Mouse (Mus musculus): ENCODE measurements around the gene Izumo4.

Gene Izumo4

DNA sequence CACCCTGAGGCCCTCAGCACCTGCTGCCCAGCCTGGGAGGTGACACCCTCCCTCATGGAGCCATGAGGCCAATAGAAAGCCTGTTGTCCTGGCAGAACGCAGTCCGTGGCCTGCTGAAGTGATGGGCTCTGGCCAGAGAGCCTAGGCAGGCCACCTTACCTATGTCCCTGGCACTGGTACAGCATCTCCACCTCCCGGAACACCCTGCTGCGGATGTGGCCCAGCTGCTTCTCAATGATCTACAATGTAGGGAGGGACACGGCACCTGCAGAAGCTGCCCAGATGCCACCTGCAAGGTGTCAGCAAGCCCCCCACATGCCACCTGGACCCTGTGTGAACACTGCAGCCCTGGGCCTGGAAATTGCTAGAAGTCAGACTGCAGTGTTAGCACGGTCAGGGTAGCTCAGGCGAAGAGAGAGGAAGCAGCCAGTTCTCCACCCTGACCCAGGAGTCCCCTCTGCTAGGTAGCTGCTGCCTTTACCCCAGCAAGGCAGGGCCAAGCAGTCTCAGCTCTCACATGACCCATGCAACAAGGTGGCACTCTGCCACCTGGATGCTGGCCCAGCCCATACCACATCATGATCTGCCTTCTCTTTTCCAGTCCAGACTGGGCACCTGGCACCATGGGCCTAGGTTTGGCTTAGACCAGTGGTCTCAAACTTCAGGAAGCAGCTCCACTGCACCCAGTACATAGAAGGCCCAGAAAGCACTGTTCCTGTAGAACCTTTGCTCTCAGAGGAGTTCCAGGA is 32.1 kb upstream of the Izumo4 start:
- no peak for DNase-seq (ENCODE audit: low spot score)

- no peak for DNase-seq (ENCODE audit: low spot score)
Measured at GRCm38 (mm10) chr10:80670531-80670930, 31.5 kb upstream of the Izumo4 start.

DNA sequence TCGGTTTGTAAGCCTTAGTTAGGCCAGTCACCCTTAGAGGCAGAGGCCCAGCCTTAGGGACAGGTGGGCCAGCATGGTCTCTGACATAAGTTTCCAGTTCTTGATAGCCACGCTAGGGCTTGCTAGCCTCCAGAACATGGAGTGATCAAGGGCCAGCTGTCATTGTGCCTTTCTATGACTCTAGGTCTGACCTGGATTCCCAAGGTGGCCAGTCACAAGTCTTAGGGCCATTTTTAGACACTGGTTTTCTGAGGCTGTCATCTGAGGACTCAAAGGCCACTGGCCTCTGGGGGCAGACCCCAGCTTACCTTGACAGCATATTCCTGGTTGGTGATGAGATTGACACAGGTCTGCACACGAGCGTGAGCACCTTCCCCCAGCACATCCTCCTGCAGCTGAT is 30.7 kb upstream of the Izumo4 start:
- DNase-seq (ENCODE audit: low spot score) = no peak

DNA sequence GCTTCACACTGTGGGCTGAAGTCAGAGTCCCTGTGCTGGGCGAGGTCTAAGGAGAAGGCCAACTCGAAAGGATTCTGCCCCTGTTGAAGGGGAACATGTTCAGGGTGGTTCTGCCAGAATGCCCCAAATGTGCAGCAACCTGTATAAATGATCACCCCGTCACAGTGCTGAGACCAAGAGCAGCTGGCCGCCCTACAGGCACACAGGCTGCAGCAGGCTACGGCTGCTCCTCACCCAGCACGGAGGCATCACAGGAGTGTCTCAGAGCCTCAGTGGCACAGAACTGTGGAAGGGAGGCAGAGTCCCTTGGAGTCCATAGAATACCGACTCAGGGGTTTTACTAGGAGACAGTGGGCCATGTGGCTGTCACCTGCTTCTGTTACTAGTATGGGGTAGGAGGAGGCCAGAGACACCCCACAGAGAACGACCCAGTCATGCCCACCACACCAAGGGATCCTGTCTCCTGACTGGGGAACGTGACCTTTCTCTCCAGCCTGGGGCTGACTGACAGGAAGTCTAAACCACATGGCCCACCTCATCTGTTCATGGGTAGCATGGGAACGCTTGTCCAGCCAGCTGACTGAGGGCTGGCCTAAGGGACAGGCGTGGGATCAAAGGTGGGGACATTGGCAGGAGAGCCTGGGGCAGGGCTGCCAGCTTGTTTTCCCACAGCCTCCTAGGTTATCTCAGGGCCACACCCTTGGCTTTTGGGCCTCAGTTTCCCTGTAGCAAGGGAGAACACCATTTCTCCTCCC is 29.9 kb upstream of the Izumo4 start:
- no peak for DNase-seq (ENCODE audit: low spot score)

GRCm38 (mm10) chr10:80673690-80674089 is 28.3 kb upstream of the Izumo4 start:
- DNase-seq (ENCODE audit: low spot score) = no peak

- no peak for DNase-seq (ENCODE audit: low spot score)
Measured at GRCm38 (mm10) chr10:80674161-80674711, 27.7 kb upstream of the Izumo4 start.

- no peak for DNase-seq (ENCODE audit: low spot score)
Measured at GRCm38 (mm10) chr10:80674851-80675404, 27.1 kb upstream of the Izumo4 start.

GRCm38 (mm10) chr10:80675405-80676197 is 26.4 kb upstream of the Izumo4 start:
- DNase-seq (ENCODE audit: low spot score) = no peak

GRCm38 (mm10) chr10:80676198-80676928 is 25.6 kb upstream of the Izumo4 start:
- peak; percentile 98 for DNase-seq (ENCODE audit: low spot score)

DNA sequence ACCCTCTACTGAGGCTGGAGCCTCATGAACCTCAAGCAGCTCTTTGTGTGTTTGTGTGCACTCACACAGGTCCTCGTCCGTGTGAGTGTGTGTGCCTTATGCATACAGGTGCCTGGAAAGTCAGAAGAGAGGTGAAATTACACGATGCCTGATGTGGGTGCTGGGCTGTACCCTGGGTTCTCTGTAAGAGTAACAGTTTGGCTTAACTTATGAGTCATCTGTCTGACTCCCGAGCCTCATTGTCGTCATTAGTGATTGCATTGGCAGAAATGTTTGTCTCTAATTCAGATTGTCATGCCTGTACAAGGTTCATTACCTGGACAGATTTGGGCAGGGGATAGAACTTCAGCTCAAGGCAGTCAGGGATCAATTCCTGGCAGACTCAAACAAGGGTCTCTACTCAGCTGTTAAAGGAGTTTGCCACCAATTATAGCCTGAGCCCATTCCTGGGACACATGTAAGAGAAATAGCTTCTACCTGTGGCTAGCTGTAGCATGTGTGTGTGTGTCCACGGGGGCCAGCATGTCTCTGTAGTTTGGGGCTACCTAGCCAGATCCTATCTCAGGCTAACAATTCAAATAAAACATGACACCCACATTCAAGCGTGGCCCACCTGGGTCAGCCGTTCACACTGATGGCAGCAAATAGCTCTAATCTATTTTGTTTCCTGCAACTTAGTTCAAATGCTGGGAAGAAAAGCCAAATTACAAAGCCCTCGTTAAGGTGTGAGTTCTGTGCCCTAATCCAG is 24.7 kb upstream of the Izumo4 start:
- no peak for DNase-seq (ENCODE audit: low spot score)

- DNase-seq (ENCODE audit: low spot score) = peak; percentile 85
Measured at GRCm38 (mm10) chr10:80677942-80678436, 24.0 kb upstream of the Izumo4 start, which contains the start of gene Mknk2. Mknk2 (minus strand) TSS chr10:80678112.

DNA sequence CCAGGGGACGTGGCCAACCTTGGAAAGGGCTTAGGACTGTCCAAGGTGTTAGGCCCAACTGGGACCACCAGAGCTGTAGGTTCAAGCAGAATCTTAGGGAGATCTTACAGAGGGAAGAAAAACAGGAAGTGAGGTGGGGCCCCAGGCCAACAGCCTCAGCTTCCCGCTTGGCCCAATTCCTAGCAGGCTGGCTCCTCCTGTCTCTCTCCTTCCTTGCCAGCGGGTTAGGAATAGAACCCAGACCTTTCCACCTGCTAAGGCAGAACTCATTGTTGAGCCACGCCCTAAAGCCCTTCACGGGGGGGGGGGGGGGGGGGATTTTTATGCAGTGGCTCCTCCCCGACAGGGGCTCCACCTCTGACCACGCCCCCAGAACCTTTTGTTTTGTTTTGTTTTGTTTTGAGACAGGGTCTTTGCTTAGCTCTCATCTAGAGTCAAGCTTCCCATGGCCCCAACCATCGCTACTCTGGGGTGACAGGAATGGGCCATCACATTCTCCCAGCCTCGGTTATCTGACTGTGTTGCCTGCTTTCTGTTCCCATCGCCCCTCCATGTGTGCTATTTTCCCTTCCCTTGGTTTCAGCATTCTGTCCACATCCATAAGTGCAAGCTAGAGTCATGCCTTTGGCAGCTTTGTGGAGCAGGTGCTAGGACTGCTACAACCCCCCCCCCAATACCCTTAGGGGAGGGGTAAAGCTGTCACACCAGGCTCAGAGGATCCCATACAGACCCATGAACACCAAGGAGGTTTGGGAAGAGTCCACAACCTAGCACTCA is 23.2 kb upstream of the Izumo4 start:
- no peak for DNase-seq (ENCODE audit: low spot score)

DNA sequence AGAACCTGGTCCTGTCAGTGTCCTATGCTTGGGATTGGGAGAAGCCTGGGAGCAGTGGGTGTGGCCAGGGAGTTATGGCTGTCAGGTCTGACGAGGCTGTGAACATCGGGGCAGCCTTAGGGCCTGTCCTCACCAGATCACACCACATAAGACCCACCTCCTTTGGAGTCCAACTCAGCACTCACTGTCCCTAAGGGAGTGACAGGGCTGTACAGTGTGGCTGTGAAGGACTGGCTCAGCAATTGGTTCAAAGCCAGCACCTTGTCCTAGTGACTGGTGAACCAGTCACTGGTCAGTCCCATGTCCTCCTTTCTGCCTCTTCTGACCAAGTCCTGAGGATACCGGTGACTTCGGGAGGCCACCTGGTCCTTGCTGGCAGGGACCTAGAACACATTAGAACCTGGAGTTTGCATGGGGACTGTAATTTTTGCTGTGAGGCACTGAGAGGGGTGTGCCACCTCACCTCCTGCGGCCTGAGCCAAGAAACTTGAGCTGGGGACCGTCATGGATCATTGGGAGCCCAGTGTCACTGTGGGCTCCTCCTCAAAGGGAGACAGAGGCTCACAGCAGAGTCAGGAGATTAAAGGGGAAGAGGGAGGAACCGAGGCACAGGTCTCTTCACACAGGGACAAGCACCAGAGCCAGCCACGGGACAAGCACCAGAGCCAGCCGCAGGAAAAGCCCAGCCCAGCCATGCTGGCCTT is 22.3 kb upstream of the Izumo4 start:
- DNase-seq (ENCODE audit: low spot score) = no peak

DNA sequence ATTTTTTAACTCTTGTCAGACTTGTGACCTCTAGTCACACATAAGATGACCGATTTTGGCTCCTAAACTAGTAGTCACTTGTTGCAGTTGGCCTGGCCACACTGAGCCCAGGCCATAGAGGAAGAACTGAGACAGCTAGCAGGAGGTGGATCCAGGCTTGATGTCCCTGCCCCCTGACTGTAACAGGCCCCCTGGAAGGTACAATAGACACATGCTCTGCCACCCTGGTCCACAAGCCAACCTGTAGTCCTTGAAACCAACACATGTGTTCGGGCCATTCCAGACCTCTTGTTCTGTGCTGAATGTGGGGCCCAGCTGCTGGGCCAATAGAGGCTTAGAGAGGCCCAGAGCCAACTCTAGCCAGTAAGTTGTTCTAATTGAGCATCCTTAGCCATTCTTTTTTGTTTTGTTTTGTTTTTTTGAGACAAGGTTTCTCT is 21.7 kb upstream of the Izumo4 start:
- DNase-seq (ENCODE audit: low spot score) = no peak

- DNase-seq (ENCODE audit: low spot score) = no peak
Measured at GRCm38 (mm10) chr10:80682003-80682402, 20.0 kb upstream of the Izumo4 start.

DNA sequence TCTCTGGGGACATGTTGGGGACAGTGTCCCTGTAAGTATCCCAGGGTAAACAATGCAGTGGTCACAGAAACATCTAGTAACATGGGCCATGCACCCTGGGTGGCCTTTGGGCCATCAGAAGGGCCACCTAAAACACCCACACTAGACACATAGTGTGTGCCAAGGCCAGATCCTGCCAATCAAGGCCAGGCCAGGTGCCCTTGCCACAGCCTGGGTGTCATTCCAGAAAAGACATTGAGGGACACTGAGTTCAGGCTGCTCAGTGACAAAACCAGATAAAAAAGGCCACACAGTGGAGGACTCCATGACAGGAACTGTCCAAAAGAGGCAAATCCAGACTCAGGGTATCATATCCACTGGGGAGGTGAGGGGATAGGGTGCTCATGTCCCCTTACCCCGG is 18.3 kb upstream of the Izumo4 start:
- DNase-seq (ENCODE audit: low spot score) = no peak

GRCm38 (mm10) chr10:80684214-80684613 is 17.8 kb upstream of the Izumo4 start:
- DNase-seq (ENCODE audit: low spot score) = no peak

DNA sequence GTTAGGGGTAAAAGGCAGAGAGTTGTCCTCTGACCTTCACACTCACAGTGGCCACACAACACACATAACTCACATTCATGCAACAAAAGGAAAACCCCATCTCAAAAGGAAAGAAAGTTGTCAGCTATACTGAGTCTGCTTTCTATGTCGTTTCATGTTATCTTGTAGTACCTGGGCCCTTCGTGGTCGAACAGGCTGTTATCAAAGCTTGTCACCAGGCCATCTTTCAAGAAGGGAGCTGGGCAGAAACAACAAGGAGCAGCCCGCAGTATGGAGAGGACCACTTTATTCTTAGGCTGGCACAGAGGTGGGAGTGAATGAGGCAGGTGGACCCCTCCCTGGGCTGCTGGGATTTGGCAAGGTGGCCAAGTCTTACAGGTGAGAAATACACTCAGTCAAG is 17.0 kb upstream of the Izumo4 start:
- no peak for DNase-seq (ENCODE audit: low spot score)

DNA sequence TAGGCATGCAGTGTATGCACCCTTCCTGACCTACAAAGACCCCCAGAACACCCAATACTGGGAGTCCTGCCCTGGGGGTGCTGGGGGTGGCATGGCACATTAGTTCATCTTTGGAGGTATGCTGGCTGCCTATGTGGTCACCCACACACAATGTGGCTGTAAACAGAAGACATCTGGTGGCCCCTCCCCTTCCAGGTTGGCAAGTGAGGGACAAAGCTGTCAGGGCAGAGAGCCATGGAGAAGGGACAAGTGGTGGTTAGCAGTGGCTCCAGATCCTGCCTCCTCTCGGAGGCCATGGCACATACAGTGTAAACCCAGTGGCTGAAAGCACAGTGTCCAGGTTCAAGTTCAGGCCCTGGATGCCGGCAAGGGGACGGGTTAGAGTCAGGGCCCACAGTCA is 15.4 kb upstream of the Izumo4 start:
- DNase-seq (ENCODE audit: low spot score) = no peak

All from testis, postnatal 14 days (tissue).